Mouse (Mus musculus): ENCODE measurements around the gene Smarcd3.

DNA sequence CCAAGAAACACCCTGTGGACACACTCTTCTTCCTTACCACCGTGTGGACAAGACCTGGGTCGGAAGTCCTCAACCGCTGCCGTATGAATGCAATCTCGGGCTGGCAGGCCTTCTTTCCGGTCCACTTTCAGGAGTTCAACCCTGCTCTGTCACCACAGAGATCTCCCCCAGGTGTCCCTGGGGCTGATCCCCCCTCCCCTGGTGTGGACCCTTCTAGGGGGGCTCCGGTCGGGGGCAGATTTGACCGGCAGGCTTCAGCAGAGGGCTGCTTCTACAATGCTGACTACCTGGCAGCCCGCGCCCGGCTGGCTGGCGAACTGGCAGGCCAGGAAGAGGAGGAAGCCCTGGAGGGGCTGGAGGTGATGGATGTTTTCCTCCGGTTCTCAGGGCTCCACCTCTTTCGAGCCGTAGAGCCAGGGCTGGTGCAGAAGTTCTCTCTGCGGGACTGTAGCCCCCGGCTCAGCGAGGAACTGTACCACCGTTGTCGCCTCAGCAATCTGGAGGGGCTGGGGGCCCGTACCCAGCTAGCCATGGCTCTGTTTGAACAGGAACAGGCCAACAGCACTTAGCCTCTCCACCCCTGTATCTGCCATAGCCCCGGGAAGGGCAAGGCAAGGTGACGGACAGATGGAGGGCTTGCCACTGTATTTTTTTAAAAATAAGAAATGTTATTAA is 32.3 kb downstream of the Smarcd3 start:
- TF ChIP-seq EP300 (IDR thresholded peaks at IDR 0.05; ENCODE audit: low read depth), result no peak
- no peak for TF ChIP-seq CTCF (IDR thresholded peaks at IDR 0.05; ENCODE audit: low read depth)
